Mouse (Mus musculus) mouse trophoblast stem cell (cell line): Measurements from ENCODE around the gene Dgcr6.
"Not testable (repeated sequence)": the region's sequence is repeated elsewhere in the genome, so short reads cannot be mapped to it uniquely, and the experiment has no call there.

Experiments
- in situ Hi-C, 2 experiments: fragments of 300-500 bp; cut with MseI, MboI; formaldehyde crosslinking; loops; 2 replicates in 1 of 2; 3 replicates in 1 of 2; pipeline ENCODE4 v1.15.1; 2025

Dgcr6 gene

GRCm38 (mm10) chr16:18052731-18053202 is at the start of gene Dgcr6:
TSS of gene Dgcr6 (plus strand) at chr16:18052860.
- in situ Hi-C loops = no loop called here

- in situ Hi-C loops = no loop called here
These were observed 48.1 kb upstream of the Dgcr6 start for GRCm38 (mm10) chr16:18004589-18004988.

GRCm38 (mm10) chr16:18007083-18007482 is 45.6 kb upstream of the Dgcr6 start:
- in situ Hi-C loops = no loop called here

- in situ Hi-C loops = no loop called here
These were observed 41.6 kb upstream of the Dgcr6 start for GRCm38 (mm10) chr16:18011101-18011500.

GRCm38 (mm10) chr16:18016482-18016881 is 36.2 kb upstream of the Dgcr6 start:
- in situ Hi-C loops = not testable (repeated sequence)

GRCm38 (mm10) chr16:18022780-18023557 is 29.7 kb upstream of the Dgcr6 start:
- in situ Hi-C loops = no loop called here

GRCm38 (mm10) chr16:18027371-18027770 is 25.3 kb upstream of the Dgcr6 start:
- in situ Hi-C loops = no loop called here

GRCm38 (mm10) chr16:18031752-18032151 is 20.9 kb upstream of the Dgcr6 start:
- in situ Hi-C loops = no loop called here

- in situ Hi-C loops = no loop called here
These were observed 19.4 kb upstream of the Dgcr6 start for GRCm38 (mm10) chr16:18033289-18033688.

- in situ Hi-C loops = no loop called here
These were observed 18.4 kb upstream of the Dgcr6 start for GRCm38 (mm10) chr16:18034286-18034685.

- in situ Hi-C loops = no loop called here
These were observed 16.2 kb upstream of the Dgcr6 start for GRCm38 (mm10) chr16:18036425-18036955.

GRCm38 (mm10) chr16:18037025-18037424 is 15.6 kb upstream of the Dgcr6 start:
- in situ Hi-C loops = no loop called here

- in situ Hi-C loops = loop anchor here (5.0 to 10.0 kb wide), 2 partner anchors 110 to 113 kb away; no protein-coding TSS in a partner anchor
These were observed 7.7 kb upstream of the Dgcr6 start for GRCm38 (mm10) chr16:18044991-18045390.

GRCm38 (mm10) chr16:18047660-18048059 is 5.0 kb upstream of the Dgcr6 start:
- in situ Hi-C loops = loop anchor here in 1 of 2 experiments (10.0 kb wide), 1 partner anchor 113 kb away; no protein-coding TSS in a partner anchor

GRCm38 (mm10) chr16:18048071-18048470 is 4.6 kb upstream of the Dgcr6 start:
- in situ Hi-C loops = loop anchor here in 1 of 2 experiments (10.0 kb wide), 1 partner anchor 113 kb away; no protein-coding TSS in a partner anchor

- in situ Hi-C loops = no loop called here
These were observed 338 bp upstream of the Dgcr6 start for GRCm38 (mm10) chr16:18052322-18052721.

- in situ Hi-C loops = no loop called here
These were observed 3.6 kb downstream of the Dgcr6 start for GRCm38 (mm10) chr16:18056215-18056614.

GRCm38 (mm10) chr16:18058331-18058731 is 5.7 kb downstream of the Dgcr6 start:
- in situ Hi-C loops = no loop called here

- in situ Hi-C loops = no loop called here
These were observed 6.6 kb downstream of the Dgcr6 start for GRCm38 (mm10) chr16:18059243-18059642.

- in situ Hi-C loops = no loop called here
These were observed 8.5 kb downstream of the Dgcr6 start for GRCm38 (mm10) chr16:18061201-18061600.

- in situ Hi-C loops = no loop called here
These were observed 13.7 kb downstream of the Dgcr6 start for GRCm38 (mm10) chr16:18066060-18067009.
